27 mouse cellular contexts compared by ENCODE assay signal in the genomic region with DNA sequence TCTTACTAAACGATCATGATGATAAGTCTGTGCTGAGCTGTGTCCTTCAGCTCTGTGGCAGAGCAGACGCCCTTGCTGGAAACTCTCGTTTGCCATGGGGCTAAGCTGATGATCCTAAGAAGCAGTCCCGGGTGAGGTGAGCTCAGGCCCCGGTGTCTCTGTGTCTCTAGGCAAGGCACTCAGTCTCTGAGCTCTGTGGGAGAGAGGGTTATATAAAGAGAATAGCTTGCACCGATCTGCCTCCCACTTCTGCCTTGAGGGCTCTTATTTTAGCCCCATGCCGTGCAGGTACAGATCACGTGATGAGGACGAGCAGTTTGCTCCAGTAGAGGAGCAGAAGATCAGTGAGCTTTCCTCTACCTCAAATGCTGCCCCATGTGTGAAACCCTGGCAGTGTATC. TPM values are rescaled to one million over a fixed set of nuclear protein-coding genes. Genes with fewer than 3 reads are reported as not detected.
DNase-seq lines count a peak whose midpoint lies in the region; ATAC-seq and TF ChIP-seq lines count a peak whose summit lies in the region.
"Had no signal": no experiment of that assay in that cellular context is flagged by ENCODE, and none has a peak within 500 bp of the region (broad histone marks: within the 10 kb centered on the region; RNA-seq: fewer than 3 reads in every experiment).

No protein-coding gene starts in this region.

- H3K4me3 ChIP-seq in left cerebral cortex, adult 2 months: peak overlapping the region; percentile 94
- no peak overlapping the region for H3K4me3 ChIP-seq in limb, embryonic 10.5 days
- H3K4me3 ChIP-seq: embryonic facial prominence, embryonic 10.5 days; embryonic facial prominence, embryonic 15.5 days; liver, embryonic 13.5 days; megakaryocyte, embryonic 14.5 days had no signal

- intact Hi-C loops in left cerebral cortex, adult 2 months (cut with DNase I): no loop called here
- intact Hi-C loops in left cerebral cortex, postnatal 36 days (cut with DNase I): no loop called here

- 53% methylated on average over 9 of the region's 9 CpGs for WGBS in limb, embryonic 10.5 days

- no peak for TF ChIP-seq CTCF in left cerebral cortex, adult 2 months (IDR thresholded peaks at IDR 0.05)

- peak; percentile 28 for ATAC-seq in frontal cortex, adult (ENCODE audit: low TSS enrichment)
- ATAC-seq: intestine, embryonic 16.5 days; lung, postnatal 0 days had no signal

- no peak for DNase-seq in frontal cortex, postnatal 25 days (ENCODE audit: low spot score in 2 of 2)
- peak in 1 of 2 experiments; percentile 39 for DNase-seq in left cerebral cortex, adult 2 months (ENCODE audit: extremely low spot score in 1 of 2, low spot score in 2 of 2)
- no peak for DNase-seq in left cerebral cortex, postnatal 36 days (ENCODE audit: low spot score in 2 of 2)
- peak; percentile 47 for DNase-seq in right cerebral cortex, adult 18-20 months
- no peak for DNase-seq in right cerebral cortex, postnatal 4 days
- DNase-seq in telencephalon, adult 2 months (ENCODE audit: low read depth, low spot score): peak; percentile 42
- DNase-seq in limb, embryonic 10.5 days (ENCODE audit: low spot score): no peak
- DNase-seq: adrenal gland, postnatal 36 days; cerebellum, adult 2 months; cerebellum, postnatal 14 days; gastrocnemius, postnatal 25 days; heart, adult 11 months; heart, postnatal 36 days; kidney, adult 9 months; kidney, postnatal 10 days; liver, embryonic 13.5 days; lung, adult 18-20 months; lung, postnatal 4 days had no signal

- peaks cover 18% of the 10 kb centered on the region for H3K4me1 ChIP-seq in limb, embryonic 10.5 days

- H3K9me3 ChIP-seq in limb, embryonic 10.5 days (replicated peaks): no peaks in the 10 kb centered on the region
- H3K9me3 ChIP-seq: embryonic facial prominence, embryonic 10.5 days; embryonic facial prominence, embryonic 15.5 days; liver, embryonic 13.5 days had no signal

- peaks cover 62% of the 10 kb centered on the region for H3K27me3 ChIP-seq in limb, embryonic 10.5 days (ENCODE audit: low read depth, poor library complexity, severe bottlenecking)

- H3K27ac ChIP-seq in left cerebral cortex, adult 2 months: peak overlapping the region; percentile 64
- H3K27ac ChIP-seq in limb, embryonic 10.5 days: no peak overlapping the region
- H3K27ac ChIP-seq: embryonic facial prominence, embryonic 10.5 days; embryonic facial prominence, embryonic 15.5 days; liver, embryonic 13.5 days had no signal

- no peaks in the 10 kb centered on the region for H3K36me3 ChIP-seq in limb, embryonic 10.5 days
- H3K36me3 ChIP-seq: embryonic facial prominence, embryonic 10.5 days; embryonic facial prominence, embryonic 15.5 days; liver, embryonic 13.5 days had no signal

RNA-seq across cellular contexts. Expression of gene Wfs1, which starts 41.7 kb away (rescaled TPM):
- 100 to 1,000 TPM; 118 to 155 TPM for total RNA-seq in left cerebral cortex, adult 2 months (2021)
- total RNA-seq in left cerebral cortex, postnatal 36 days (2021): 100 to 1,000 TPM; 123 to 148 TPM
- polyA plus RNA-seq in limb, embryonic 10.5 days (2016; fragmentation: Nextera tagmentation; extraction: Ambion mirVana): 6.1 and 6.7 TPM in 2 replicates

RNA-seq across cellular contexts. Expression of gene Gm1043, which starts 54.4 kb away (rescaled TPM):
- total RNA-seq in left cerebral cortex, adult 2 months (2021): 10 to 100 TPM; 42.7 to 48.5 TPM
- total RNA-seq in left cerebral cortex, postnatal 36 days (2021): 10 to 100 TPM; 25.8 to 54.0 TPM
- not detected in 2 replicates for polyA plus RNA-seq in limb, embryonic 10.5 days (2016; fragmentation: Nextera tagmentation; extraction: Ambion mirVana)
- total RNA-seq: gastrocnemius, adult 18-20 months; gastrocnemius, postnatal 25 days; heart, postnatal 36 days had no signal
- polyA plus RNA-seq: embryonic facial prominence, embryonic 10.5 days; heart, embryonic 11.5 days; heart, embryonic 16.5 days; liver, embryonic 13.5 days; lung, postnatal 0 days had no signal

Comparison
In these comparisons a context has a peak if more than half of its experiments do, and no peak if none do; other contexts are left out.
1. DNase-seq: peak in right cerebral cortex, adult 18-20 months (single experiment) and telencephalon, adult 2 months (single experiment); none in frontal cortex, postnatal 25 days (0 of 2), left cerebral cortex, postnatal 36 days (0 of 2), right cerebral cortex, postnatal 4 days (single experiment) and limb, embryonic 10.5 days (single experiment).